Mouse (Mus musculus) intestine, postnatal 0 days (tissue): ENCODE results near the gene Pidd1. TPM values are rescaled to one million over a fixed set of nuclear protein-coding genes. Genes with fewer than 3 reads are reported as not detected.
A peak's percentile ranks its signal among the peaks of the same experiment; 100 is the strongest.

Source experiments
- ATAC-seq: fragments of 200-750 bp; cut with Nextera tagmentation; 2 replicates; pipeline ENCODE4 v1.8.0; 2017; ENCODE audit warnings: mild to moderate bottlenecking, moderate TSS enrichment, moderate library complexity
- H3K27ac ChIP-seq: fragments of 300-500 bp; sonication (generic); 2 replicates; pipeline ENCODE4 v1.5.1; 2014; ENCODE audit warnings: mild to moderate bottlenecking, low read depth, low read length, moderate library complexity
- H3K27me3 ChIP-seq: fragments of 300-500 bp; sonication (generic); replicated peaks from 2 replicates; pipeline ENCODE4 v1.6.1; 2014; ENCODE audit warnings: low read length, mixed read lengths; ENCODE audit not compliant: control insufficient read depth, insufficient read depth
- H3K36me3 ChIP-seq: fragments of 300-500 bp; sonication (generic); 2 replicates; pipeline ENCODE4 v1.6.1; 2014; ENCODE audit warnings: mild to moderate bottlenecking, moderate library complexity; ENCODE audit not compliant: control insufficient read depth, insufficient read depth
- H3K4me1 ChIP-seq: fragments of 300-500 bp; sonication (generic); replicated peaks from 2 replicates; pipeline ENCODE4 v1.6.1; 2014; ENCODE audit warnings: antibody characterized with exemption, low read length, mixed read lengths; ENCODE audit not compliant: control insufficient read depth, insufficient read depth
- H3K4me2 ChIP-seq: fragments of 300-500 bp; sonication (generic); replicated peaks from 2 replicates; pipeline ENCODE4 v1.6.1; 2014; ENCODE audit warnings: low read depth, mild to moderate bottlenecking, moderate library complexity
- H3K4me3 ChIP-seq: fragments of 300-500 bp; sonication (generic); 2 replicates; pipeline ENCODE4 v1.5.1; 2014; ENCODE audit warnings: low read depth, low read length
- H3K9ac ChIP-seq: fragments of 300-500 bp; sonication (generic); 2 replicates; pipeline ENCODE4 v1.6.1; 2014; ENCODE audit warnings: mild to moderate bottlenecking, low read depth, low read length
- H3K9me3 ChIP-seq: fragments of 300-500 bp; sonication (generic); 2 replicates; pipeline ENCODE4 v1.6.1; 2016; ENCODE audit warnings: mixed run types; ENCODE audit not compliant: control insufficient read depth
- CTCF ChIP-seq: sonication (generic); IDR thresholded peaks from 2 replicates; pipeline ENCODE4 v1.5.1; 2016; ENCODE audit warnings: low read depth, mild to moderate bottlenecking, control low read depth, antibody characterized with exemption, moderate library complexity
- WGBS: fragments of 180-500 bp; shearing (Covaris S2); extraction: QIAGEN DNeasy Blood & Tissue Kit; methylation state at CpG from one replicate; pipeline ENCODE4 v1.1.7; 2014; 5-methylcytosine and 5-hydroxymethylcytosine counted together
- polyA plus RNA-seq: library from polyadenylated mRNA; unstranded; fragments of >200 nt; fragmentation: Nextera tagmentation; extraction: Ambion mirVana; gene quantifications from 2 replicates; pipeline ENCODE4 v1.2.1, GENCODE M21; 2015

Pidd1 gene
- polyA plus RNA-seq, 1 experiment from 2014 or later = 1.6 TPM

GRCm38 (mm10) chr7:141435856-141436522 lies 7.8 kb downstream of the Pidd1 start:
- H3K4me3 ChIP-seq = no peak overlapping the region
- WGBS = 56% methylated on average over 9 of the region's 9 CpGs
- H3K9me3 ChIP-seq = no peaks in the 10 kb centered on the region
- peak overlapping the region; percentile 78 for H3K27ac ChIP-seq
- 0 out of 2 replicates have a peak overlapping the region, but pooled peaks have one; percentile 40 for H3K9ac ChIP-seq
- peaks cover 51% of the 10 kb centered on the region for H3K36me3 ChIP-seq
- ATAC-seq = peak; percentile 22
- H3K4me1 ChIP-seq = peaks cover 16% of the 10 kb centered on the region
- no peak for TF ChIP-seq CTCF
- H3K27me3 ChIP-seq = no peaks in the 10 kb centered on the region
- peak overlapping the region; percentile 90 for H3K4me2 ChIP-seq

GRCm38 (mm10) chr7:141435129-141435855 lies 8.5 kb downstream of the Pidd1 start:
- Histone ChIP-seq H3K9me3 (no peaks in the 10 kb centered on the region), H3K4me2 (peak overlapping the region; percentile 78), H3K36me3 (peaks cover 57% of the 10 kb centered on the region), H3K27me3 (no peaks in the 10 kb centered on the region), H3K9ac (peak overlapping the region; percentile 40; the same call in 1 of the 2 replicates), H3K4me1 (peaks cover 16% of the 10 kb centered on the region), H3K4me3 (peak overlapping the region; percentile 43), H3K27ac (peak overlapping the region; percentile 78)
- 2% methylated on average over 17 of the region's 17 CpGs for WGBS
- peak; percentile 16; the same call in 1 of the 2 replicates for ATAC-seq
- no peak for TF ChIP-seq CTCF

- Histone ChIP-seq H3K4me3 (peak overlapping the region; percentile 43), H3K36me3 (peaks cover 51% of the 10 kb centered on the region), H3K9me3 (no peaks in the 10 kb centered on the region), H3K4me2 (peak overlapping the region; percentile 78), H3K27me3 (no peaks in the 10 kb centered on the region), H3K4me1 (peaks cover 16% of the 10 kb centered on the region), H3K9ac (peak overlapping the region; percentile 40; the same call in 1 of the 2 replicates), H3K27ac (peak overlapping the region; percentile 78; the same call in 1 of the 2 replicates)
- TF ChIP-seq CTCF = no peak
- WGBS = 17% methylated on average over 8 of the region's 8 CpGs
- ATAC-seq = no peak
Observed at GRCm38 (mm10) chr7:141434464-141434863, 9.4 kb downstream of the Pidd1 start.

- ATAC-seq = no peak
- H3K4me2 ChIP-seq = peak overlapping the region; percentile 78
- TF ChIP-seq CTCF = no peak
- H3K9ac ChIP-seq = peak overlapping the region; percentile 40; the same call in 1 of the 2 replicates
- no peaks in the 10 kb centered on the region for H3K9me3 ChIP-seq
- H3K4me3 ChIP-seq = peak overlapping the region; percentile 43
- H3K27me3 ChIP-seq = no peaks in the 10 kb centered on the region
- WGBS = 75% methylated on average over 15 of the region's 15 CpGs
- H3K27ac ChIP-seq = no peak overlapping the region
- peaks cover 45% of the 10 kb centered on the region for H3K36me3 ChIP-seq
- peaks cover 16% of the 10 kb centered on the region for H3K4me1 ChIP-seq
Observed at GRCm38 (mm10) chr7:141433517-141434400, 10.1 kb downstream of the Pidd1 start.

- Histone ChIP-seq H3K36me3 (peaks cover 39% of the 10 kb centered on the region), H3K9ac (no peak overlapping the region), H3K4me2 (no peak overlapping the region), H3K27ac (no peak overlapping the region), H3K27me3 (no peaks in the 10 kb centered on the region), H3K4me3 (no peak overlapping the region), H3K9me3 (no peaks in the 10 kb centered on the region), H3K4me1 (peaks cover 16% of the 10 kb centered on the region)
- WGBS = 91% methylated on average over 6 of the region's 6 CpGs
- TF ChIP-seq CTCF = no peak
- no peak for ATAC-seq
Observed at GRCm38 (mm10) chr7:141432741-141433516, 10.9 kb downstream of the Pidd1 start.
